Comparison of ENCODE assay signal across 18 mouse cellular contexts in the genomic region with DNA sequence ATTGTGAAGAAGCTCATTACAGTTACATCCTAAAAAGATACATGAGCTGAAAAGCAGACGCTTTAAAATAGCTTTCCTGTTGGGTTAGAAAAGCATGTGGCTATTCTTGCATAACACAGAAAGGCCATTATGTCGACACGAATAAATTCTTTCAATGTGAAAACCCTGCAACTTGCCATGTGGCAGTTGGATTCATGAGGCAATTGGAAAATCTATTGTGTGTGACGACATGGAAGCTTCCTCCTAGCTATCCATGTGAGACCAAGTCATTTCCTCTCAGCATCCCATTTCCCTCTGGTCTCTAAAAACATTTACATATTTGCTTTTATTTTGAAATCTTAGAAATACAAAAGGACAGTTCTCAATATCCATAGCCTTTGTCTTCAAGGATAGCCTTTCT.
"Had no signal": no experiment of that assay in that cellular context is flagged by ENCODE, and none has a peak within 500 bp of the region (broad histone marks: within the 10 kb centered on the region; RNA-seq: fewer than 3 reads in every experiment).

No protein-coding gene starts in this region.

- H3K27me3 ChIP-seq: intestine, embryonic 15.5 days; limb, embryonic 13.5 days; liver, embryonic 15.5 days; midbrain, embryonic 13.5 days; neural tube, embryonic 13.5 days; stomach, embryonic 15.5 days had no signal

- ATAC-seq: intestine, embryonic 15.5 days; lung, postnatal 0 days; midbrain, embryonic 13.5 days had no signal

- DNase-seq: kidney, adult 18-20 months; kidney, postnatal 10 days; kidney, postnatal 4 days; left cerebral cortex, postnatal 4 days; lung, adult 2 months; lung, postnatal 36 days; right cerebral cortex, postnatal 4 days; spleen, adult 18-20 months; thymus, adult 2 months; thymus, postnatal 25 days had no signal

- H3K4me2 ChIP-seq: intestine, embryonic 15.5 days; limb, embryonic 13.5 days; liver, embryonic 15.5 days; midbrain, embryonic 13.5 days; neural tube, embryonic 13.5 days; stomach, embryonic 15.5 days had no signal

- H3K4me3 ChIP-seq: intestine, embryonic 15.5 days; layer of hippocampus, adult 2 months; limb, embryonic 13.5 days; liver, embryonic 15.5 days; midbrain, embryonic 13.5 days; neural tube, embryonic 13.5 days; stomach, embryonic 15.5 days had no signal

- H3K9me3 ChIP-seq: intestine, embryonic 15.5 days; limb, embryonic 13.5 days; liver, embryonic 15.5 days; midbrain, embryonic 13.5 days; neural tube, embryonic 13.5 days; stomach, embryonic 15.5 days had no signal

- H3K4me1 ChIP-seq: intestine, embryonic 15.5 days; limb, embryonic 13.5 days; liver, embryonic 15.5 days; midbrain, embryonic 13.5 days; neural tube, embryonic 13.5 days; stomach, embryonic 15.5 days had no signal

- H3K36me3 ChIP-seq: intestine, embryonic 15.5 days; limb, embryonic 13.5 days; liver, embryonic 15.5 days; midbrain, embryonic 13.5 days; neural tube, embryonic 13.5 days; stomach, embryonic 15.5 days had no signal

- H3K27ac ChIP-seq: intestine, embryonic 15.5 days; layer of hippocampus, adult 2 months; limb, embryonic 13.5 days; liver, embryonic 15.5 days; midbrain, embryonic 13.5 days; neural tube, embryonic 13.5 days; stomach, embryonic 15.5 days had no signal

- H3K9ac ChIP-seq: intestine, embryonic 15.5 days; limb, embryonic 13.5 days; liver, embryonic 15.5 days; midbrain, embryonic 13.5 days; neural tube, embryonic 13.5 days; stomach, embryonic 15.5 days had no signal
